Mouse (Mus musculus) regulatory T cell (primary cell): ENCODE results near the gene Akr1c13.

Source experiments
- in situ Hi-C: fragments of 300-600 bp; cut with MboI, MseI; formaldehyde crosslinking; loops from one replicate; pipeline ENCODE4 v1.15.1; 2025; ENCODE audit warnings: high pct_unique_total_duplicates

Gene Akr1c13

DNA sequence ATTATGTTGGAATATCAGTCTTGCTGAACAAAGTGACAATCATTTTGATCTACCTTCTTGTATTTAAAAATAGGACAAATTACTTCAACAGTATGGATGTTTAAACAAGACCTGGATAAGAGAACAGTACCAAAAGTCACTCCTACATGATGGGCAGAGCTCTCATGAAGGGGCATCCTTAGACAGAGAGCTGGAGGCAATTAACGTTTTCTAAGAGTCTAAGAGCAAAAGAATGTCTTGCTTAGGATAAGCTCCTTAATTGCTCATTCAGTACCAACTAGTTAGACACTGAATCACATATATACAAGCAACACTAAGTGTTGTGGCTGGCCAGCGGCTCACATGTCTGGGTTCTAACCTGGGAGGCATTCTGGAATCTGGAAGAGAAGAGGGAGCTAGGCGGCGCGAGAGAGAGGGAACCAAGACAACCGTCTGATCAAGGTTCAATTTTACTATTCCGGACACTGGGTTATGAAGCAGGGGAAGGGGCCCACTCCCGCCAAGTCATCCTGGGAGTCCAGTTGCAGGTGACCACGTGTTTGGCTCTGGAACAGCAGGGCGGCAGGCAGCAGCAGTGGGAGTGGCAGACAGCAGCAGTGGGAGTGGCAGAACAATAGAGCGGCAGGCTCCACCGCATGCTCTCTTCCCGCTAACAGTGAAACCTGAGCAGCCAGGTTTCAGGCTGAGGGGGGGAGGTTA is 54.1 kb downstream of the Akr1c13 start:
- in situ Hi-C loops: no loop called here

DNA sequence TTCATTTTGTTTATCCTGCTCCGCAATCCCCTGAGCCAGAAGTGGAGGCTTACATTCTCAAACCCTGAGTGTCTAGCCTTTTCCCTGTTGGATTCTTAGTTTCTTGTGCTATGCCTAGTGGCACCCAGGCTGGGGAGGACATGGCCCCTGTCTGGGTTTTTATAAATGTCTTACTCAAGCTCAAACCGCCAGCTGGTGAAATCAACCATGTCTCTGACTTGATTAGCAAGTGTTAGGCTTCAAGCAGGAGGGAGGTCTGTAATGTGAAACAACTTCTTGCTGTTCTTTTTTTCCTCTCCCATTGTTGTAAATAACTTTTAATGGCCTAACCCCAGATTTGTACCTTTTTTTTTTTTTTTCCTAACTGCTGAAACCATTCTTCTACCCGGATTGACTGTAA is 58.4 kb downstream of the Akr1c13 start:
- in situ Hi-C loops: no loop called here
